Mouse (Mus musculus) CH12.LX (cell line): Measurements from ENCODE around the gene Prrxl1.

ENCODE experiments used
- CTCF ChIP-seq, 2 experiments: IDR thresholded peaks in 1 of 2; conservative IDR thresholded peaks in 1 of 2; 2 replicates each; pipeline ENCODE4 v1.5.1; 2011 to 2012; ENCODE audit warnings: low read depth in 2 of 2, low read length in 2 of 2, improper control_type of control experiment in 1 of 2, inconsistent platforms in 1 of 2, mild to moderate bottlenecking in 1 of 2, moderate library complexity in 1 of 2
- POLR2A ChIP-seq: IDR thresholded peaks from 2 replicates; pipeline ENCODE4 v1.6.1; 2011; ENCODE audit warnings: low read depth, mild to moderate bottlenecking, improper control_type of control experiment, low read length
- RCOR1 ChIP-seq: conservative IDR thresholded peaks from 2 replicates; pipeline ENCODE4 v1.6.1; 2012; ENCODE audit warnings: low read depth, mild to moderate bottlenecking, inconsistent platforms, low read length, improper control_type of control experiment
- TCF12 ChIP-seq: IDR thresholded peaks from 2 replicates; pipeline ENCODE4 v1.6.1; 2014; ENCODE audit warnings: low read depth, mild to moderate bottlenecking, inconsistent platforms, low read length, improper control_type of control experiment

GRCm38 (mm10) chr14:32695906-32696305 lies 96.7 kb downstream of the Prrxl1 start:
- TF ChIP-seq TCF12 (no peak), CTCF (conservative IDR thresholded peaks at IDR 0.05 in 1 of 2, IDR thresholded peaks at IDR 0.05 in 1 of 2; ENCODE audit: low read depth in 2 of 2, low read length in 2 of 2) (no peak), POLR2A (no peak), RCOR1 (no peak)
